9 mouse cellular contexts compared by ENCODE assay signal in genomic region chr11:101617849-101618248, GRCm38 (mm10). TPM values are rescaled to one million over a fixed set of nuclear protein-coding genes. Genes with fewer than 3 reads are reported as not detected.
DNase-seq lines count a peak whose midpoint lies in the region; ATAC-seq lines count a peak whose summit lies in the region.
"Had no signal": no experiment of that assay in that cellular context is flagged by ENCODE, and none has a peak within 500 bp of the region (broad histone marks: within the 10 kb centered on the region; RNA-seq: fewer than 3 reads in every experiment).

No protein-coding gene starts in this region.

- peak; percentile 69 for ATAC-seq in CD4-positive, CD25-positive, alpha-beta regulatory T cell, adult 4 months
- no peak for ATAC-seq in megakaryocyte-erythroid progenitor cell, adult 5-6 weeks (replicated peaks; ENCODE audit: low FRiP score, low TSS enrichment, poor library complexity, severe bottlenecking)

- DNase-seq in adrenal gland, adult (ENCODE audit: inconsistent age in 2 of 2, low spot score in 1 of 2) = peak; percentile 31 to 65
- no peak for DNase-seq in adrenal gland, postnatal 4 days (ENCODE audit: low spot score in 2 of 2)
- DNase-seq in embryo, embryonic 11.5 days (ENCODE audit: low read depth, low spot score) = peak; percentile 70
- peak; percentile 83 for DNase-seq in induced T-regulatory cell, adult 2 months (ENCODE audit: low read depth)
- peak; percentile 60 for DNase-seq in lung, postnatal 36 days
- DNase-seq in testis, postnatal 10 days (ENCODE audit: low spot score) = peak; percentile 65

RNA-seq across cellular contexts. Expression of gene Rdm1, which starts 9.1 kb away (rescaled TPM):
- 10 to 100 TPM; 29.1 to 33.0 TPM for total RNA-seq in adrenal gland, postnatal 4 days (2021)
- polyA plus RNA-seq in CD4-positive, CD25-positive, alpha-beta regulatory T cell, adult 4 months (2017; shearing (Covaris generic)) = 10 to 100 TPM; 86.2 to 93.4 TPM
- 13.0 and 21.8 TPM in 2 replicates for total RNA-seq in megakaryocyte-erythroid progenitor cell, adult 5-6 weeks (2014; fragmentation: Nextera tagmentation)
- 2.0 and 5.3 TPM in 2 replicates for total RNA-seq in megakaryocyte-erythroid progenitor cell, adult 5-6 weeks (2017)

RNA-seq across cellular contexts. Expression of gene Gm11634, which starts 18.8 kb away (rescaled TPM):
- not detected for total RNA-seq in adrenal gland, postnatal 4 days (2021)
- not detected for polyA plus RNA-seq in CD4-positive, CD25-positive, alpha-beta regulatory T cell, adult 4 months (2017; shearing (Covaris generic))
- not detected in 2 replicates for total RNA-seq in megakaryocyte-erythroid progenitor cell, adult 5-6 weeks (2014; fragmentation: Nextera tagmentation)
- total RNA-seq in megakaryocyte-erythroid progenitor cell, adult 5-6 weeks (2017) = not detected in 2 replicates
- total RNA-seq: heart, postnatal 14 days had no signal

RNA-seq across cellular contexts. Expression of gene Tmem106a, which starts 35.8 kb away (rescaled TPM):
- 10 to 100 TPM; 19.2 to 21.0 TPM for total RNA-seq in adrenal gland, postnatal 4 days (2021)
- 10 to 100 TPM; 10.8 to 15.2 TPM for polyA plus RNA-seq in CD4-positive, CD25-positive, alpha-beta regulatory T cell, adult 4 months (2017; shearing (Covaris generic))
- total RNA-seq in megakaryocyte-erythroid progenitor cell, adult 5-6 weeks (2014; fragmentation: Nextera tagmentation) = 0.85 and 1.7 TPM in 2 replicates
- 0.80 TPM in 1 of 2 replicates, not detected in the other for total RNA-seq in megakaryocyte-erythroid progenitor cell, adult 5-6 weeks (2017)

RNA-seq across cellular contexts. Expression of gene Arl4d, which starts 47.5 kb away (rescaled TPM):
- 10 to 100 TPM in 1 of 2 experiments, 1 to 10 TPM in 1; 9.9 to 10.4 TPM for total RNA-seq in adrenal gland, postnatal 4 days (2021)
- not detected for polyA plus RNA-seq in CD4-positive, CD25-positive, alpha-beta regulatory T cell, adult 4 months (2017; shearing (Covaris generic))
- total RNA-seq in megakaryocyte-erythroid progenitor cell, adult 5-6 weeks (2014; fragmentation: Nextera tagmentation) = 0.22 TPM in 1 of 2 replicates, not detected in the other
- total RNA-seq in megakaryocyte-erythroid progenitor cell, adult 5-6 weeks (2017) = 5.8 TPM in 1 of 2 replicates, not detected in the other

Comparison
In these comparisons a context has a peak if more than half of its experiments do, and no peak if none do; other contexts are left out.
1. DNase-seq: peak in adrenal gland, adult (2 of 2), embryo, embryonic 11.5 days (single experiment), induced T-regulatory cell, adult 2 months (single experiment), lung, postnatal 36 days (single experiment) and testis, postnatal 10 days (single experiment); none in adrenal gland, postnatal 4 days (0 of 2).
2. RNA of gene Tmem106a, which starts 35.8 kb away (total RNA-seq): 19.2 to 21.0 TPM in adrenal gland, postnatal 4 days; 0.80 to 1.7 TPM in megakaryocyte-erythroid progenitor cell, adult 5-6 weeks; every median in the first group is over 4 times any median in the second.